Mouse (Mus musculus) 3134 (cell line): ENCODE data around the gene Cd3eap.

Source experiments
- DNase-seq: peaks from one replicate; pipeline ENCODE4 v3.0.0-alpha.2; 2011; ENCODE audit warnings: low spot score; ENCODE audit not compliant: insufficient read length; ENCODE audit errors: extremely low read depth

Cd3eap gene

GRCm38 (mm10) chr7:19309278-19309883, 49.9 kb downstream of the Cd3eap start:
- DNase-seq, result no peak

GRCm38 (mm10) chr7:19308454-19309277, 50.6 kb downstream of the Cd3eap start:
- DNase-seq, result peak; percentile 94

DNA sequence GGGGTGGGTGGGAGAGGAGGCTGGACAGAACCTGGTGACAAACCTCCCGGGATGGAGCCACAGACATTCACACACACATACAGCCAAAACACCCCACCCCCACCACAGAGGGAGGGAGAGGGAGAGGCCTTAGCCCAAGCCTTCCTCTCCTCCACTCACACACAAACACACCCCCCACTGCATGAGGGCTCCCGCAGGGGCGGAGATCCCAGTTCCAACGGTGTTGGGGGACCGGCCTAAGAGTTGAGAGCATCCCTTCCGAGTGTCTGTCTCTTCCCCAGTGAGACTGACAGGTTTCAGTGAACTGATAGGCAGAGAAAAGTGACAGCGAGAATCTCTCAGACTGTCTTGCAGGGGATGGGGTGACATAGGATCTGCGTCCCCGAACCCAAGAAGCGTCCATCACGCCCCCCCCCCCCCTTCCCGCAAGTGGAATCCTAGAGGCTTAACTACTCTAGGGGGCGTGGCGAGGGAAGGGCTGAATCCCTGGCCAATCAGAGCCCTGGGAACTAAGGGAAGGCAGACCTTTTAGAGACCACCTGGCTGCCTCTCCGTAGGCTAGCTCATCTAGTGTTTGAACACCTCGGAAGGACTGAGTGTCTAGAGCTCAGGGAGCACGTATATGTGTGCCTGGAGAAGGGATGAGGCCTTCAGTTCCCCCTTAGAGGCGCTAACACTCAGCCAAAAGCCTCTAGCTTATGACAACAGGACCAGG, 51.4 kb downstream of the Cd3eap start:
- DNase-seq, result peak; percentile 75

DNA sequence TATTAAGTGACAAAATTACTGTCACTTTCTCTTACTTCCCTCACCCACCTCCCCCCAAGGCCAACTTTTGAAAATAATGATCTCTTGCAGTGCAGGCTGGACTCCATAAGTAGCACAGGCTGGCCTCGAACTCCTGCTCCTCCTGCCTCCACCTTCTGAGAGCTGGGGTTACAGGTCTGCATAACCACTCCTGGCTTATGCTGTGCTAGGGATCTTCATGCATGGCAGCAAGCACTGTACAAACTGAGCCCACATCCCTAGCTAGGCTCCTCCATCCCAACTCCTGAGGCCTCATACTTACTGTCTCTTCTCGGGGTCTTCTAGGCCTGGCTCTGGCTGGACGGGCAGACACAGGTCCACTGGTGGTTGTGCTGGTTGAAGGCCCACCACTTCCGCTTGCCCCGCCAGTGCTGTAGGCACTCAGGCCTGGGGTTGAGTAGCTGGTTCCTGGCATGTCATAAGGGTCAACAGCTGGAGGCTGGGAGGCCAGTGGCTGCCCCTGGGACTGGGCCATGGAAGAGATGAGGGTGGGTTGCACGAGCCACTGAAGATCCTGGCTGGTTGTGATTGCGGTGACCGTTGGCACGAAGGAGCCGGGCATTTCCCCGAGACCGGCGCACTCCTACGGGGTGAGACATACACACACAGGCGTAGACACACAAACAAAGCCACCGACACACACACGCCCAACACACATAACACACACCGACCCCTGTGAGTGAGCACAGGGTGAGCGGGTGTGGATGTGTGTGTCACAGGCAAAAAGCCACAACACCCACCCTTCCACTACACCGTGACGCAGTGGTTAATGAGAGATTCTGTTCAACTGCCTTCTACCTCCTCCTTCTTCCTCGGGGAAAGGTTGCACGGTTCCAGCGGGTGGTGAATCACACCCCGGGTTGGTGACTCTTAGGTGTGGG, 52.2 kb downstream of the Cd3eap start:
- peak; percentile 56 for DNase-seq
